Comparison of ENCODE assay signal across 8 mouse cellular contexts in the genomic region with DNA sequence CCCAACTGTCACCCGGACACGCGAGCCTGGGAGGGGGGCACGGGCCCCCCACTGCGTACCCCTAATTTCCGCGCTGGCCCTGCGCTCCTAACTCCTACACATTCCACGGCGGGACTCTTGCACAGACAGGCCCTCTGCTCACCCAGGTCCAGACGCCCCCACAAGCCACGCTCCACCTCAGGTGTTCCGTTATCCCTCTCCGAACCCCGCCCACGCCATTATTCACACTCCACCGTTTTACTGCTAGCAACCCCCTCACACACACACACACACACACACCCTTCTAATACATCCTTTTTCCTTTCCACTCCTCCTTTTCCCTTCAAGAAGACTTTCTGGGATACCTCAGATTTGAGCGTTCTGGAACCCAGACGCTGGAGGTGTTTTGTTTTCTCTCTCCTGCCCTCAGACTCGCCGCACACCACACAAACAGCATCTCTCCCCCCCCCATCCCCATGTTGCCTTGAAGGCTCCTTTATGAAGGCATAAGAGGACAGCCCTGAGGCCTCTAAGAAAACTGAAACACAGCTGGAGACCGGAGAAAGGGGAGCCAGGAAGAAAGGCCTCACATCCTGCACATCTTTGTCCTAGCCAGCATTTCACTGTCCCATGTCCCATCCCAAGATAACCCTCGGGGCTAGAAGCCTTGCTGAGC. TPM values are rescaled to one million over a fixed set of nuclear protein-coding genes. Genes with fewer than 3 reads are reported as not detected.
DNase-seq lines count a peak whose midpoint lies in the region; ATAC-seq and TF ChIP-seq lines count a peak whose summit lies in the region.

No protein-coding gene starts in this region.

- WGBS in heart, embryonic 11.5 days (ENCODE audit: insufficient replicate concordance): 8% methylated on average over 23 of the region's 23 CpGs
- WGBS in limb, embryonic 13.5 days: 3% methylated on average over 23 of the region's 23 CpGs
- 14% methylated on average over 22 of the region's 23 CpGs for WGBS in stomach, embryonic 15.5 days

- 0 out of 2 replicates have a peak, but pooled peaks cover 3% of the 10 kb centered on the region for H3K79me2 ChIP-seq in CH12.LX (replicated peaks; ENCODE audit: control insufficient read depth, extremely low read depth, insufficient read depth, poor library complexity, severe bottlenecking)

- peak overlapping the region; percentile 99 for H3K4me2 ChIP-seq in heart, embryonic 11.5 days
- peak overlapping the region; percentile 72 for H3K4me2 ChIP-seq in CH12.LX (ENCODE audit: insufficient read depth, low read depth, poor library complexity, severe bottlenecking)
- H3K4me2 ChIP-seq in limb, embryonic 13.5 days (replicated peaks): peak overlapping the region; percentile 99
- peak overlapping the region; percentile 100 for H3K4me2 ChIP-seq in stomach, embryonic 15.5 days

- peak overlapping the region; percentile 47; the same call in 1 of the 2 replicates for H3K27ac ChIP-seq in heart, embryonic 11.5 days (ENCODE audit: low read depth, low read length)
- no peak overlapping the region for H3K27ac ChIP-seq in CH12.LX (ENCODE audit: insufficient read depth, low read depth)
- H3K27ac ChIP-seq in limb, embryonic 13.5 days: 0 out of 2 replicates have a peak overlapping the region, but pooled peaks have one; percentile 3
- peak overlapping the region; percentile 49; the same call in 1 of the 2 replicates for H3K27ac ChIP-seq in stomach, embryonic 15.5 days

- dilution Hi-C loops in CH12.LX (cut with MboI; ENCODE audit: extremely low pct_ligation_motif_present, extremely low pct_unique_long_range_greater_than_20kb, low sequenced_read_pairs): no loop called here

- H3K9me3 ChIP-seq in heart, embryonic 11.5 days (replicated peaks; ENCODE audit: control insufficient read depth, low read length): no peaks in the 10 kb centered on the region
- no peaks in the 10 kb centered on the region for H3K9me3 ChIP-seq in CH12.LX (replicated peaks; ENCODE audit: low read length)
- H3K9me3 ChIP-seq in limb, embryonic 13.5 days: no peaks in the 10 kb centered on the region
- no peaks in the 10 kb centered on the region for H3K9me3 ChIP-seq in stomach, embryonic 15.5 days

- no peak for TF ChIP-seq EP300 in CH12.LX (IDR thresholded peaks at IDR 0.05; ENCODE audit: low read length)

- H3K4me3 ChIP-seq in heart, embryonic 11.5 days (ENCODE audit: low read depth, low read length): peak overlapping the region; percentile 66
- H3K4me3 ChIP-seq in CH12.LX (replicated peaks in 1 of 3; ENCODE audit: low read depth in 2 of 3, low read length in 2 of 3, poor library complexity in 1 of 3): peak overlapping the region; percentile 13 to 87 (median 63)
- H3K4me3 ChIP-seq in limb, embryonic 13.5 days: peak overlapping the region; percentile 61
- H3K4me3 ChIP-seq in stomach, embryonic 15.5 days (replicated peaks): peak overlapping the region; percentile 62

- H3K27me3 ChIP-seq in heart, embryonic 11.5 days (ENCODE audit: control insufficient read depth, insufficient read depth, low read length): peaks cover 10% of the 10 kb centered on the region
- no peaks in the 10 kb centered on the region for H3K27me3 ChIP-seq in CH12.LX (replicated peaks)
- peaks cover 41% of the 10 kb centered on the region for H3K27me3 ChIP-seq in limb, embryonic 13.5 days
- no peaks in the 10 kb centered on the region for H3K27me3 ChIP-seq in stomach, embryonic 15.5 days (replicated peaks)

- peak overlapping the region; percentile 78; the same call in 1 of the 2 replicates for H3K9ac ChIP-seq in heart, embryonic 11.5 days (ENCODE audit: low read depth, low read length)
- H3K9ac ChIP-seq in CH12.LX (ENCODE audit: insufficient read depth, low read depth): peak overlapping the region; percentile 23; the same call in 1 of the 2 replicates
- H3K9ac ChIP-seq in limb, embryonic 13.5 days: peak overlapping the region; percentile 72
- no peak overlapping the region for H3K9ac ChIP-seq in stomach, embryonic 15.5 days

- no peak for TF ChIP-seq RAD21 in CH12.LX (IDR thresholded peaks at IDR 0.05; ENCODE audit: low read depth, low read length)

- no peak for TF ChIP-seq CTCF in CH12.LX (conservative IDR thresholded peaks at IDR 0.05 in 1 of 2, IDR thresholded peaks at IDR 0.05 in 1 of 2; ENCODE audit: low read depth in 2 of 2, low read length in 2 of 2)

- TF ChIP-seq POLR2A in CH12.LX (IDR thresholded peaks at IDR 0.05; ENCODE audit: low read depth, low read length): no peak

- in situ Hi-C loops in CH12.LX (cut with MboI; ENCODE audit: low pct_ligation_motif_present, low pct_unique_long_range_greater_than_20kb, low sequenced_read_pairs): no loop called here

- ATAC-seq in heart, embryonic 11.5 days (replicated peaks; ENCODE audit: insufficient number of reproducible peaks, low FRiP score, low TSS enrichment): no peak
- ATAC-seq in limb, embryonic 13.5 days (ENCODE audit: low FRiP score, low read depth): peak; percentile 10
- ATAC-seq in stomach, embryonic 15.5 days (ENCODE audit: insufficient read depth, low FRiP score, low read depth): no peak
- no peak for ATAC-seq in frontal cortex, adult (ENCODE audit: low TSS enrichment)

- DNase-seq in heart, postnatal 14 days: no peak
- DNase-seq in CH12.LX (ENCODE audit: extremely low read depth): no peak
- peak; percentile 23 for DNase-seq in fibroblast of lung, adult 2 months (ENCODE audit: low read depth)
- no peak for DNase-seq in spleen, adult 18-20 months

- intact Hi-C loops in heart, postnatal 14 days (cut with DNase I): loop anchor here (2.0 kb wide), 1 partner anchor 13 kb away; no protein-coding TSS in a partner anchor

- no peaks in the 10 kb centered on the region for H3K36me3 ChIP-seq in heart, embryonic 11.5 days (ENCODE audit: control insufficient read depth, insufficient read depth, low read length)
- peaks cover 0 to 11% of the 10 kb centered on the region in 2 experiments for H3K36me3 ChIP-seq in CH12.LX (replicated peaks in 1 of 2; ENCODE audit: control insufficient read depth in 1 of 2, insufficient read depth in 1 of 2, low read length in 1 of 2)
- no peaks in the 10 kb centered on the region for H3K36me3 ChIP-seq in limb, embryonic 13.5 days
- no peaks in the 10 kb centered on the region for H3K36me3 ChIP-seq in stomach, embryonic 15.5 days

- H3K4me1 ChIP-seq in heart, embryonic 11.5 days (ENCODE audit: control insufficient read depth, insufficient read depth, low read length): peaks cover 67% of the 10 kb centered on the region
- H3K4me1 ChIP-seq in CH12.LX (ENCODE audit: control insufficient read depth in 1 of 2, insufficient read depth in 2 of 2): peaks cover 22 to 61% of the 10 kb centered on the region in 2 experiments
- peaks cover 75% of the 10 kb centered on the region for H3K4me1 ChIP-seq in limb, embryonic 13.5 days
- H3K4me1 ChIP-seq in stomach, embryonic 15.5 days: peaks cover 67% of the 10 kb centered on the region

TF ChIP-seq in CH12.LX, 34 proteins besides CTCF, POLR2A, EP300 and RAD21:
- TF ChIP-seq ELF1 (IDR thresholded peaks at IDR 0.05; ENCODE audit: low read depth, low read length): no peak
- TF ChIP-seq UBTF (IDR thresholded peaks at IDR 0.05; ENCODE audit: low read depth, low read length): 0 out of 2 replicates have a peak, but pooled peaks have one; percentile 3

RNA-seq across cellular contexts. Expression of gene Slc29a1, which starts 3.5 kb away (rescaled TPM):
- polyA plus RNA-seq in heart, embryonic 11.5 days (2014; fragmentation: Nextera tagmentation; extraction: Ambion mirVana): 52.7 and 61.2 TPM in 2 replicates
- 10 to 100 TPM; 75.0 to 80.7 TPM for total RNA-seq in heart, postnatal 14 days (2021)
- 58.4 and 66.9 TPM in 2 replicates for total RNA-seq in CH12.LX (2012; rRNA removed)
- 69.2 and 72.1 TPM in 2 replicates for total RNA-seq in CH12.LX (2014; rRNA removed)
- 74.2 and 88.0 TPM in 2 replicates for polyA plus RNA-seq in CH12.LX (2012; ENCODE audit: insufficient read length, low read depth)
- 74.0 and 83.4 TPM in 2 replicates for polyA plus RNA-seq in limb, embryonic 13.5 days (2015; fragmentation: Nextera tagmentation; extraction: Ambion mirVana)
- 83.4 and 88.9 TPM in 2 replicates for polyA plus RNA-seq in stomach, embryonic 15.5 days (2015; fragmentation: Nextera tagmentation; extraction: Ambion mirVana)

RNA-seq across cellular contexts. Expression of gene Mymx, which starts 6.0 kb away (rescaled TPM):
- polyA plus RNA-seq in heart, embryonic 11.5 days (2014; fragmentation: Nextera tagmentation; extraction: Ambion mirVana): 1.4 TPM in 1 of 2 replicates, not detected in the other
- total RNA-seq in heart, postnatal 14 days (2021): not detected
- total RNA-seq in CH12.LX (2012; rRNA removed) (not detected in 2 replicates), CH12.LX (2014; rRNA removed) (not detected in 2 replicates)
- not detected in 2 replicates for polyA plus RNA-seq in CH12.LX (2012; ENCODE audit: insufficient read length, low read depth)
- 26.5 and 26.7 TPM in 2 replicates for polyA plus RNA-seq in limb, embryonic 13.5 days (2015; fragmentation: Nextera tagmentation; extraction: Ambion mirVana)
- polyA plus RNA-seq in stomach, embryonic 15.5 days (2015; fragmentation: Nextera tagmentation; extraction: Ambion mirVana): 0.40 and 1.3 TPM in 2 replicates

RNA-seq across cellular contexts. Expression of gene Hsp90ab1, which starts 22.8 kb away (rescaled TPM):
- polyA plus RNA-seq in heart, embryonic 11.5 days (2014; fragmentation: Nextera tagmentation; extraction: Ambion mirVana): 1,458 and 1,495 TPM in 2 replicates
- 100 to 1,000 TPM; 897 to 986 TPM for total RNA-seq in heart, postnatal 14 days (2021)
- total RNA-seq in CH12.LX (2012; rRNA removed) (1,180 and 1,205 TPM in 2 replicates), CH12.LX (2014; rRNA removed) (607 and 790 TPM in 2 replicates)
- polyA plus RNA-seq in CH12.LX (2012; ENCODE audit: insufficient read length, low read depth): 4,858 and 5,122 TPM in 2 replicates
- polyA plus RNA-seq in limb, embryonic 13.5 days (2015; fragmentation: Nextera tagmentation; extraction: Ambion mirVana): 1,635 and 1,682 TPM in 2 replicates
- polyA plus RNA-seq in stomach, embryonic 15.5 days (2015; fragmentation: Nextera tagmentation; extraction: Ambion mirVana): 1,532 and 1,551 TPM in 2 replicates

RNA-seq across cellular contexts. Expression of gene Slc35b2, which starts 32.2 kb away (rescaled TPM):
- 87.2 and 91.0 TPM in 2 replicates for polyA plus RNA-seq in heart, embryonic 11.5 days (2014; fragmentation: Nextera tagmentation; extraction: Ambion mirVana)
- total RNA-seq in heart, postnatal 14 days (2021): 10 to 100 TPM; 28.8 to 29.9 TPM
- total RNA-seq in CH12.LX (2012; rRNA removed) (59.5 and 73.9 TPM in 2 replicates), CH12.LX (2014; rRNA removed) (89.3 and 101 TPM in 2 replicates)
- polyA plus RNA-seq in CH12.LX (2012; ENCODE audit: insufficient read length, low read depth): 54.1 and 57.2 TPM in 2 replicates
- polyA plus RNA-seq in limb, embryonic 13.5 days (2015; fragmentation: Nextera tagmentation; extraction: Ambion mirVana): 114 and 127 TPM in 2 replicates
- polyA plus RNA-seq in stomach, embryonic 15.5 days (2015; fragmentation: Nextera tagmentation; extraction: Ambion mirVana): 115 and 131 TPM in 2 replicates

RNA-seq across cellular contexts. Expression of gene Nfkbie, which starts 40.4 kb away (rescaled TPM):
- 2.4 TPM in 2 replicates for polyA plus RNA-seq in heart, embryonic 11.5 days (2014; fragmentation: Nextera tagmentation; extraction: Ambion mirVana)
- 1 to 10 TPM; 1.5 to 2.1 TPM for total RNA-seq in heart, postnatal 14 days (2021)
- total RNA-seq in CH12.LX (2012; rRNA removed): 91.5 and 136 TPM in 2 replicates
- total RNA-seq in CH12.LX (2014; rRNA removed): 87.4 and 90.0 TPM in 2 replicates
- polyA plus RNA-seq in CH12.LX (2012; ENCODE audit: insufficient read length, low read depth): 76.6 and 78.7 TPM in 2 replicates
- polyA plus RNA-seq in limb, embryonic 13.5 days (2015; fragmentation: Nextera tagmentation; extraction: Ambion mirVana): 6.2 and 6.3 TPM in 2 replicates
- 4.3 and 4.4 TPM in 2 replicates for polyA plus RNA-seq in stomach, embryonic 15.5 days (2015; fragmentation: Nextera tagmentation; extraction: Ambion mirVana)

Comparison
In these comparisons a context has a peak if more than half of its experiments do, and no peak if none do; other contexts are left out.
1. RNA of gene Mymx, which starts 6.0 kb away (polyA plus RNA-seq): 26.5 to 26.7 TPM in limb, embryonic 13.5 days; 0.40 to 1.3 TPM in stomach, embryonic 15.5 days, 1.4 TPM in heart, embryonic 11.5 days and not detected in CH12.LX; every median in the first group is over 10 times any median in the second.
2. Peak in every context shown above with its lines, with median percentiles within 50 percentile points of each other: H3K4me2 ChIP-seq and H3K4me3 ChIP-seq.